Mouse (Mus musculus): Measurements from ENCODE around the gene Preb. TPM values are rescaled to one million over a fixed set of nuclear protein-coding genes. Genes with fewer than 3 reads are reported as not detected.

Preb gene
- total and polyA plus RNA-seq, 3 experiments: 87.3 to 145 (median 96.5) TPM

- TF ChIP-seq RAD21 (IDR thresholded peaks at IDR 0.05; ENCODE audit: low read depth, low read length): peak; percentile 74
- TF ChIP-seq KAT2A (IDR thresholded peaks at IDR 0.05; ENCODE audit: insufficient replicate concordance, low read length): no peak
- peak; percentile 77 to 96 for TF ChIP-seq CTCF (conservative IDR thresholded peaks at IDR 0.05 in 1 of 2, IDR thresholded peaks at IDR 0.05 in 1 of 2; ENCODE audit: low read depth in 2 of 2, low read length in 2 of 2)
- no peak for TF ChIP-seq PAX5 (IDR thresholded peaks at IDR 0.05; ENCODE audit: low read length)
- TF ChIP-seq SMC3 (IDR thresholded peaks at IDR 0.05; ENCODE audit: low read depth, low read length): peak; percentile 80
- Histone ChIP-seq H3K9ac (ENCODE audit: insufficient read depth, low read depth) (peak overlapping the region; percentile 24; the same call in 1 of the 2 replicates), H3K4me1 (ENCODE audit: control insufficient read depth in 1 of 2, insufficient read depth in 2 of 2) (peaks cover 3 to 24% of the 10 kb centered on the region in 2 experiments; a peak in 3 of 4 replicates), H3K4me3 (replicated peaks in 1 of 3; ENCODE audit: low read depth in 2 of 3, low read length in 2 of 3, poor library complexity in 1 of 3) (peak overlapping the region in 1 of 3 experiments; percentile 11), H3K79me2 (replicated peaks; ENCODE audit: control insufficient read depth, extremely low read depth, insufficient read depth, poor library complexity, severe bottlenecking) (no peaks in the 10 kb centered on the region), H3K4me2 (ENCODE audit: insufficient read depth, low read depth, poor library complexity, severe bottlenecking) (0 out of 2 replicates have a peak overlapping the region, but pooled peaks have one; percentile 65), H3K9me3 (replicated peaks; ENCODE audit: low read length) (no peaks in the 10 kb centered on the region), H3K27me3 (replicated peaks) (no peaks in the 10 kb centered on the region), H3K27ac (ENCODE audit: insufficient read depth, low read depth) (no peak overlapping the region), H3K36me3 (replicated peaks in 1 of 2; ENCODE audit: control insufficient read depth in 1 of 2, insufficient read depth in 1 of 2, low read length in 1 of 2) (no peaks in the 10 kb centered on the region)
- dilution Hi-C loops (cut with MboI; ENCODE audit: extremely low pct_ligation_motif_present, extremely low pct_unique_long_range_greater_than_20kb, low sequenced_read_pairs) (no loop called here), in situ Hi-C loops (cut with MboI; ENCODE audit: low pct_ligation_motif_present, low pct_unique_long_range_greater_than_20kb, low sequenced_read_pairs) (loop anchor here (5.0 to 10.0 kb wide), 2 partner anchors 77 to 189 kb away; partner anchors contain the start of gene Mapre3)
- peak; percentile 94 for DNase-seq (ENCODE audit: extremely low read depth)
These were observed 44.0 kb upstream of the Preb start for GRCm38 (mm10) chr5:31004184-31004583.

DNA sequence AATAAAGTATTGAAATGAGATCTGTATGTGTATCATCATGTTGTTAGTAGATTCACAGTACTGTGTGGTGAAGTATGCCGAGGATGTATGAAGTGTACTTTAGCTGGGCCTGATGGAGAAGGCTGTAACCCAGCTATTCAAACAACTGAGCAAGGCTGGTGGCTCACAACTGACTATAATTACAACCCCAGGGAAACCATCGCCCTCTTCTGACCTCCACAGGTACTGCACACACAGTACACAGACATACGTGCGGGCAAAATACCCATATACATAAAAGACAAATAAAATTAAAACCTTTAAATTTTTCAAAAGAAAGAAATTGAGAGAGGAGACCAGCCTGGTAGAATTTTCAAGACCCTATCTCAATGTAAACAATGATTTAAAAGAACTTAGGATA, 41.4 kb upstream of the Preb start:
- Histone ChIP-seq H3K4me2 (ENCODE audit: insufficient read depth, low read depth, poor library complexity, severe bottlenecking) (no peak overlapping the region), H3K27me3 (replicated peaks) (no peaks in the 10 kb centered on the region), H3K36me3 (replicated peaks in 1 of 2; ENCODE audit: control insufficient read depth in 1 of 2, insufficient read depth in 1 of 2, low read length in 1 of 2) (no peaks in the 10 kb centered on the region), H3K4me1 (ENCODE audit: control insufficient read depth in 1 of 2, insufficient read depth in 2 of 2) (peaks cover 3 to 26% of the 10 kb centered on the region in 2 experiments; a peak in 3 of 4 replicates), H3K79me2 (replicated peaks; ENCODE audit: control insufficient read depth, extremely low read depth, insufficient read depth, poor library complexity, severe bottlenecking) (no peaks in the 10 kb centered on the region), H3K9me3 (replicated peaks; ENCODE audit: low read length) (no peaks in the 10 kb centered on the region), H3K27ac (ENCODE audit: insufficient read depth, low read depth) (no peak overlapping the region), H3K9ac (ENCODE audit: insufficient read depth, low read depth) (no peak overlapping the region), H3K4me3 (replicated peaks in 1 of 3; ENCODE audit: low read depth in 2 of 3, low read length in 2 of 3, poor library complexity in 1 of 3) (no peak overlapping the region)
- no peak for DNase-seq (ENCODE audit: extremely low read depth)
- no peak for TF ChIP-seq CHD2 (IDR thresholded peaks at IDR 0.05; ENCODE audit: low read length)
- peak; percentile 10 to 36; a peak in 1 of 4 replicates for TF ChIP-seq CTCF (conservative IDR thresholded peaks at IDR 0.05 in 1 of 2, IDR thresholded peaks at IDR 0.05 in 1 of 2; ENCODE audit: low read depth in 2 of 2, low read length in 2 of 2)
- no peak for TF ChIP-seq NELFE (IDR thresholded peaks at IDR 0.05; ENCODE audit: low read depth, low read length)
- dilution Hi-C loops (cut with MboI; ENCODE audit: extremely low pct_ligation_motif_present, extremely low pct_unique_long_range_greater_than_20kb, low sequenced_read_pairs): no loop called here
- in situ Hi-C loops (cut with MboI; ENCODE audit: low pct_ligation_motif_present, low pct_unique_long_range_greater_than_20kb, low sequenced_read_pairs): loop anchor here (5.0 to 10.0 kb wide), 2 partner anchors 74 to 187 kb away; partner anchors contain the start of gene Mapre3

GRCm38 (mm10) chr5:31000993-31001392, 40.8 kb upstream of the Preb start:
- no peak overlapping the region for H3K9ac ChIP-seq (ENCODE audit: insufficient read depth, low read depth)
- H3K79me2 ChIP-seq (replicated peaks; ENCODE audit: control insufficient read depth, extremely low read depth, insufficient read depth, poor library complexity, severe bottlenecking): no peaks in the 10 kb centered on the region
- dilution Hi-C loops (cut with MboI; ENCODE audit: extremely low pct_ligation_motif_present, extremely low pct_unique_long_range_greater_than_20kb, low sequenced_read_pairs) (no loop called here), in situ Hi-C loops (cut with MboI; ENCODE audit: low pct_ligation_motif_present, low pct_unique_long_range_greater_than_20kb, low sequenced_read_pairs) (loop anchor here (5.0 to 10.0 kb wide), 2 partner anchors 74 to 186 kb away; partner anchors contain the start of gene Mapre3)
- H3K9me3 ChIP-seq (replicated peaks; ENCODE audit: low read length): no peaks in the 10 kb centered on the region
- no peaks in the 10 kb centered on the region for H3K36me3 ChIP-seq (replicated peaks in 1 of 2; ENCODE audit: control insufficient read depth in 1 of 2, insufficient read depth in 1 of 2, low read length in 1 of 2)
- no peak for DNase-seq (ENCODE audit: extremely low read depth)
- no peaks in the 10 kb centered on the region for H3K27me3 ChIP-seq (replicated peaks)
- peaks cover 3 to 26% of the 10 kb centered on the region in 2 experiments; a peak in 3 of 4 replicates for H3K4me1 ChIP-seq (ENCODE audit: control insufficient read depth in 1 of 2, insufficient read depth in 2 of 2)
- H3K27ac ChIP-seq (ENCODE audit: insufficient read depth, low read depth): no peak overlapping the region
- no peak overlapping the region for H3K4me3 ChIP-seq (replicated peaks in 1 of 3; ENCODE audit: low read depth in 2 of 3, low read length in 2 of 3, poor library complexity in 1 of 3)
- no peak overlapping the region for H3K4me2 ChIP-seq (ENCODE audit: insufficient read depth, low read depth, poor library complexity, severe bottlenecking)
- TF ChIP-seq MAFK (IDR thresholded peaks at IDR 0.05; ENCODE audit: insufficient replicate concordance, low read length) (peak; percentile 45; the same call in 1 of the 2 replicates), MYC (IDR thresholded peaks at IDR 0.05; ENCODE audit: low read depth, low read length) (no peak), ZC3H11A (IDR thresholded peaks at IDR 0.05; ENCODE audit: low read depth, low read length) (no peak), E2F4 (IDR thresholded peaks at IDR 0.05; ENCODE audit: insufficient replicate concordance, low read depth, low read length) (no peak)

All from CH12.LX (cell line).